Mouse (Mus musculus) brain, embryonic 14.5 days (tissue): ENCODE results near the gene Gtsf1l.

ENCODE experiments used
- CTCF ChIP-seq: fragments of 200-500 bp; IDR thresholded peaks from 2 replicates; pipeline ENCODE4 v1.5.1; 2012; ENCODE audit warnings: inconsistent platforms, mild to moderate bottlenecking, moderate library complexity, borderline replicate concordance; ENCODE audit not compliant: insufficient read depth, insufficient read length; ENCODE audit errors: extremely low read depth
- POLR2A ChIP-seq: fragments of 200-500 bp; IDR thresholded peaks from 2 replicates; pipeline ENCODE4 v1.6.1; 2012; ENCODE audit warnings: mild to moderate bottlenecking, inconsistent platforms, borderline replicate concordance; ENCODE audit not compliant: poor library complexity, insufficient read depth, insufficient read length, severe bottlenecking; ENCODE audit errors: extremely low read depth

DNA sequence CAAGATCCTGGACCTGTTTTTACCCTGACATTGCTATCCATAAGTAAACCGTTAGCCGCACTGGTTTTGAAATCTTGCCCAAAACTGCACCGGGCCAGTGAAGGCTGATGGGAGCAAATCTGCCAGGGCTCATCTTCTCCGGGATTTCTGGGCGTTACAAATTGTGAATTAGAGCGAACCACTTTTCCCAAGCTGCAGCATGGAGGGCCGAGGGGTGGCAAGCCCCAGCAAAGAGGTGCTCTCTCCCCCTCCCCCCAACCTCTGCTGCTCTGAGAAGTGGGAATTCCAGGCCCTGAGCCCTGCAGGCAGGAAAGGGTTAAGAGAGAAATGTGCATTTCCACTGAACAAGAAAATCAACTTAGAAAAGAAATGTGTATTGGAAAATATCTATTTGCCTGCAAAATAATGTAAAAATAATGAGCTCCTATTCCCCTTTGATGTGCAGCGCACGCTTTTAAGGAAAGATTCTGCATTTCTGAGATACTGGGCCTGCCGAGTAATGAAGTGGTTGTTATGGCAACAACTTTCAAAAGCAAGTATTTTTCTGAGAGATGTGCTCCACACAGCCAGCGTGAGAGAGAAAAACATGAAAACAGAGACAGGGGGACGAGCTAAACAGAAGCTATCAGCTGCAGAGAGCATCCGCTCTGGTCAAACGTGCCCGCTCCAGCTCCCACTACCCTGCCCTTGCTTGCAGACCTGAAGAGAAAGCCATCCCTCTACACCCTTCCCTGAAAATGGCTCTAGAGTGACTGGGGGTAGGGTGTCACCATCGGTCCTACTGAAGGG lies 24.0 kb upstream of the Gtsf1l start:
- TF ChIP-seq POLR2A (no peak), CTCF (no peak)
